Mouse (Mus musculus): Measurements from ENCODE around the gene Rnf207. TPM values are rescaled to one million over a fixed set of nuclear protein-coding genes. Genes with fewer than 3 reads are reported as not detected.
A peak's percentile ranks its signal among the peaks of the same experiment; 100 is the strongest.

The Rnf207 gene
- polyA plus RNA-seq, 1 experiment: 0.22 TPM

DNA sequence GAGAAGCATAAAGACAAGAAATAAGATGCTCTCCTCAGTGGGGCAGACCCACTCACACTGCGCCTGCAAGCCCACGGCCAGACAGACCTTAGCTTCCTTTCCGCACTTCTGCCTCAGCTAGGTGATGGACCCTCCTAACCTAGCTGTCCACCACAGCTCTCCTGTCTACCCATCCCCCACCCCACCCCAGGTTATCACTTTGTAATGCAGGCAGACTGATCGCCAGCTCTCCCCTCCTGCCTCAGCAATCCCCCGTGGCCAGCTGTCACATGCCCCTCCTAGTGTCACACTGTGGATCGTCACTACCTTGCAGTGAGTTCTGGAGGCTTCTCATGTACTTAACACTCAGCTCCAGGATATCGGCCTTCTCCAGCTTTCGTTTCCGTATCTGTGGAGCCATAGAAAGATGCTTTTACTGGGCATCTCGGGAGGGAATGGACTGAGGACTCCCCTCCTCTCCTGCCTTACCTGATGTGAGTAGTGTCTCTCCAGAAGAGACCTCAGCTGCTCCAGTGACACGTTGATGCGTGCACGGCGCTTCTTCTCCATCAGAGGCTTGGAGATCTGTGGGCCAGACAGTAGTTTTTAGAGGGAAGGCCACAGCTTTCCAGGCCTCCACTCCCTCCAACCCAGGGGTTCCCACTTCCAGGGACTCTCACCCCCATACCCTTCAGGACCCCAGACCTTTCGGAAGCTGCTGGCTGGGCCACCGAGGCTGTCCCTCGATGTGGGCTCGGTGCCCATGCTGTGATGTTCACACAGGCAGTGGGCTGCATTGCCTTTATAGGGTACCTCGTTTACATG is 31.3 kb downstream of the Rnf207 start:
- no peaks in the 10 kb centered on the region for H3K27me3 ChIP-seq (ENCODE audit: control insufficient read depth, insufficient read depth, low read length)
- peaks cover 35% of the 10 kb centered on the region for H3K4me1 ChIP-seq (ENCODE audit: control insufficient read depth, insufficient read depth, low read length)
- H3K4me3 ChIP-seq (ENCODE audit: control insufficient read depth, low read depth, low read length): no peak overlapping the region
- H3K36me3 ChIP-seq (ENCODE audit: control insufficient read depth, insufficient read depth, low read length): no peaks in the 10 kb centered on the region
- no peak for TF ChIP-seq POLR2A (IDR thresholded peaks at IDR 0.05; ENCODE audit: control insufficient read depth, low read depth, low read length)
- TF ChIP-seq CTCF (IDR thresholded peaks at IDR 0.05; ENCODE audit: control insufficient read depth, insufficient read depth, insufficient replicate concordance, low read depth, low read length): no peak
- H3K27ac ChIP-seq (ENCODE audit: control insufficient read depth, insufficient read depth, low read depth, low read length): no peak overlapping the region

DNA sequence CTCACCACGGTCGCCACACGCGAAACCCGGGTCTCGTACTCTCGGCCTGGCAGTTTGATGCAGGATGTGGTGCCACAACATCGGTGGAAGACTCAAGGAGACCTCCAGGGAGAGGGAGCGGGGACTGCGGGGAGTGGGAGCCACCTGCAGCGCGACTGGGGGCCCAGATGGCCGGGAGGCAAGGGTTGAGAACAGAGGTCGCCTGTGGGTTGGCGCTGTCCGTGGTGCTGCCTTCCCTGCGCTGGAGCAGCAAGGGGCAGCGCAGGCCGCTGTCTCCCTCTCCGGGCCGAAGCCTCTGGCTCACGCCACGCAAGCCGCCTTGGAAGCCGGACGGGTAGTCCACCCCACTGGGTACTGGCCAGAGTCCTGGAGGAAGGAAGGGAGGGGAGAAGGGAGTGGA is 31.9 kb downstream of the Rnf207 start:
- H3K27me3 ChIP-seq (ENCODE audit: control insufficient read depth, insufficient read depth, low read length): no peaks in the 10 kb centered on the region
- no peaks in the 10 kb centered on the region for H3K36me3 ChIP-seq (ENCODE audit: control insufficient read depth, insufficient read depth, low read length)
- H3K27ac ChIP-seq (ENCODE audit: control insufficient read depth, insufficient read depth, low read depth, low read length): no peak overlapping the region
- peaks cover 38% of the 10 kb centered on the region for H3K4me1 ChIP-seq (ENCODE audit: control insufficient read depth, insufficient read depth, low read length)
- TF ChIP-seq CTCF (IDR thresholded peaks at IDR 0.05; ENCODE audit: control insufficient read depth, insufficient read depth, insufficient replicate concordance, low read depth, low read length) (no peak), POLR2A (IDR thresholded peaks at IDR 0.05; ENCODE audit: control insufficient read depth, low read depth, low read length) (no peak)
- no peak overlapping the region for H3K4me3 ChIP-seq (ENCODE audit: control insufficient read depth, low read depth, low read length)

DNA sequence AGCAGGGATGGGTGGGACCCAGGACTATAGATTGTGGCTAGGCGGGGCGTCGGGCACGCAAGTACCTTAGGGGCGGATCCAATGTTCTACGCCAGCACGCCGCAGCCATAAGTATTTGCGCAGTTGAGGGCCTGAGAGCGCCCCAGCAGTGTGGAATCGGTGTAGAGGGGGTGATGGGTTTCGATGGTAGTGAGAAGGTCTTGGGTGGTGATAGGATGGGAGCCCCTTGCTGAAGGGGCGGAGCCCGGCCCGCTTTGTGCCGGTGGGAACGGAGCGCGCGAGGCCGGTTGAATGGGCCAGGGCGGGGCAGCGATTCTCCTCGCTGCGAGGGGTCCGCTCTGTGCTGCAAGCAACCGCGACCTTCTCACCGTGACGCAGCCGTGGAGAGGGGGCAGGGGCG is 32.6 kb downstream of the Rnf207 start:
- TF ChIP-seq CTCF (IDR thresholded peaks at IDR 0.05; ENCODE audit: control insufficient read depth, insufficient read depth, insufficient replicate concordance, low read depth, low read length) (no peak), POLR2A (IDR thresholded peaks at IDR 0.05; ENCODE audit: control insufficient read depth, low read depth, low read length) (no peak)
- H3K27ac ChIP-seq (ENCODE audit: control insufficient read depth, insufficient read depth, low read depth, low read length): no peak overlapping the region
- H3K4me1 ChIP-seq (ENCODE audit: control insufficient read depth, insufficient read depth, low read length): peaks cover 38% of the 10 kb centered on the region
- H3K27me3 ChIP-seq (ENCODE audit: control insufficient read depth, insufficient read depth, low read length): no peaks in the 10 kb centered on the region
- peak overlapping the region; percentile 27; the same call in 1 of the 2 replicates for H3K4me3 ChIP-seq (ENCODE audit: control insufficient read depth, low read depth, low read length)
- no peaks in the 10 kb centered on the region for H3K36me3 ChIP-seq (ENCODE audit: control insufficient read depth, insufficient read depth, low read length)

DNA sequence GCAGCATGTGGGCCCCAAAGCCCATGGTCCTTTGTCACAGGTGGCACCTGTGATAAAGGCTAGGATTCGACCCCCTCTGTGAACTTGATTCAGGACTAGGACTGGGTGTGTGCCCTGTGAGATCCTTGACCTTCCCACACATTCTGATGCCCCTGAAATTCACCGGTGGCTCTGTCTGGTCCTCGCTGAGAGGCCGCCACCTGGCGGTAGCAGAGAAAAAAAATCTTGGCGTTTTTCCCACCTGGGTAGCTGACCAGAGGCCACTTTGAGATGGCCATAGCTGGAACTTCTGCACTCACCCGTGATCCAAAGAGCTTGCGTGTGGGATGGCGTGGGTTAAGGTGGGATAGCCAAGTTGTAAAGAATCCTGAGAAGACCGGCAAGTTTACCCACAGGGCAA is 33.3 kb downstream of the Rnf207 start:
- no peak overlapping the region for H3K4me3 ChIP-seq (ENCODE audit: control insufficient read depth, low read depth, low read length)
- peak; percentile 14; the same call in 1 of the 2 replicates for TF ChIP-seq CTCF (IDR thresholded peaks at IDR 0.05; ENCODE audit: control insufficient read depth, insufficient read depth, insufficient replicate concordance, low read depth, low read length)
- TF ChIP-seq POLR2A (IDR thresholded peaks at IDR 0.05; ENCODE audit: control insufficient read depth, low read depth, low read length): no peak
- no peaks in the 10 kb centered on the region for H3K27me3 ChIP-seq (ENCODE audit: control insufficient read depth, insufficient read depth, low read length)

DNA sequence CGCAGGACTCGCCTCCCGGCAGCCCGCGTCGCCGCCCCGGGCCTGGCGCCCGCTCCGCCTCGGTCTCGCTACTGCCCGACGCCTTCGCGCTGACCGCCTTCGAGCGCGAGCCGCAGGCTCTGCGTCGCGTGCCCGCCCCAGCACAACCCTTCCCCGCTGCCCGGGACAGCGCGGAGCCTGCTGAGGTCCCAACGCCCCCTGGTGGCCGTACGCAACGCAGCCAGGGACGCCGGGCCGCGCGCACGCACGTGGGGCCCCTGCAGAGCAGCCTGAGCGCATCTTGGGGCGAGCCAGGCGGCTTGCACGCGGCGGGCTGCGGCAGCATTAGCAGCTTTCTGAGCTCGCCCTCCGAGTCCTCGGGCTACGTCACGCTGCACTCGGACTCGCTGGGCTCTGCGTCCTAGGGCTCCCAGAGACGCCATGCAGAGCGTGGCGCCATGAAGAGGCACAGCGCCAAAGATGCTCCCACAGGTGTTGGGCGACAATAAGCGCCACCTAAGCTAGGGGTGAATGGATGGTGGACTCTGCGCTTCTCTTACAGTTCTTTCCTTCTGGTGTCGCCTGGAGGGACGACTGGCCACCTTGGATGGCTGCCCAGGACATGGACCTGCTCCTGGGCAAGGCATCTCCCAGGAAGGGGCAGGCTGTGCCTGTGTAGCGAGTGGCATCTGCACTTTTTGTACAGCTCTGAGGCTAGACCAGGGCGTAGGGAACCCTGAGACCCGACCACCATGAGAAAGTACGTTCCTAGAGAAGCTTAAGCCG is 35.4 kb downstream of the Rnf207 start:
- no peaks in the 10 kb centered on the region for H3K36me3 ChIP-seq (ENCODE audit: control insufficient read depth, insufficient read depth, low read length)
- no peaks in the 10 kb centered on the region for H3K27me3 ChIP-seq (ENCODE audit: control insufficient read depth, insufficient read depth, low read length)
- TF ChIP-seq CTCF (IDR thresholded peaks at IDR 0.05; ENCODE audit: control insufficient read depth, insufficient read depth, insufficient replicate concordance, low read depth, low read length) (peak; percentile 85), POLR2A (IDR thresholded peaks at IDR 0.05; ENCODE audit: control insufficient read depth, low read depth, low read length) (no peak)
- H3K4me3 ChIP-seq (ENCODE audit: control insufficient read depth, low read depth, low read length): peak overlapping the region; percentile 41
- H3K27ac ChIP-seq (ENCODE audit: control insufficient read depth, insufficient read depth, low read depth, low read length): no peak overlapping the region
- H3K4me1 ChIP-seq (ENCODE audit: control insufficient read depth, insufficient read depth, low read length): peaks cover 28% of the 10 kb centered on the region

More for the DNA sequence above, 33.3 kb downstream of the Rnf207 start:
- H3K36me3 ChIP-seq (ENCODE audit: control insufficient read depth, insufficient read depth, low read length): no peaks in the 10 kb centered on the region
- peaks cover 35% of the 10 kb centered on the region for H3K4me1 ChIP-seq (ENCODE audit: control insufficient read depth, insufficient read depth, low read length)
- no peak overlapping the region for H3K27ac ChIP-seq (ENCODE audit: control insufficient read depth, insufficient read depth, low read depth, low read length)

DNA sequence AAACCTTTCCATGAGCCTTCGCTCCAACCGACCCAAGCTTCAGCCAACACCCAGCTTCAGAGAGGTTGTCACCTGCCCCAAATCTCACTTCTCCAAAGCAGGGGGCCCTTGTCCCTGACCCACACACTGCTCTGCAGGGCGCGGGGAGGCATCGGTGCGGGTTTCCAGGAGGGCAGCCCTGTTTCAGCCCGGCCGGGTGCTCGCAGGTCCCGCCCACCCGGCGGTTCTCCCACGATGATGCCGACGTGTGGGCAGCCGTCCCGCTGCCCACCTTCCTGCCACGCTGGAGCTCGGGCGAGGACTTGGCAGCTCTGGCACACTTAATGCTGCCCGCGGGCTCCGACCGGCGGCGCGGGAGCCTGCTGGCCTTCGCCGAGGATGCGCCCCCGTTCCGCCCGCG is 36.1 kb downstream of the Rnf207 start:
- TF ChIP-seq POLR2A (IDR thresholded peaks at IDR 0.05; ENCODE audit: control insufficient read depth, low read depth, low read length): no peak
- TF ChIP-seq CTCF (IDR thresholded peaks at IDR 0.05; ENCODE audit: control insufficient read depth, insufficient read depth, insufficient replicate concordance, low read depth, low read length): no peak
- peak overlapping the region; percentile 41 for H3K4me3 ChIP-seq (ENCODE audit: control insufficient read depth, low read depth, low read length)
- no peak overlapping the region for H3K27ac ChIP-seq (ENCODE audit: control insufficient read depth, insufficient read depth, low read depth, low read length)
- H3K36me3 ChIP-seq (ENCODE audit: control insufficient read depth, insufficient read depth, low read length): no peaks in the 10 kb centered on the region
- no peaks in the 10 kb centered on the region for H3K27me3 ChIP-seq (ENCODE audit: control insufficient read depth, insufficient read depth, low read length)
- peaks cover 28% of the 10 kb centered on the region for H3K4me1 ChIP-seq (ENCODE audit: control insufficient read depth, insufficient read depth, low read length)

DNA sequence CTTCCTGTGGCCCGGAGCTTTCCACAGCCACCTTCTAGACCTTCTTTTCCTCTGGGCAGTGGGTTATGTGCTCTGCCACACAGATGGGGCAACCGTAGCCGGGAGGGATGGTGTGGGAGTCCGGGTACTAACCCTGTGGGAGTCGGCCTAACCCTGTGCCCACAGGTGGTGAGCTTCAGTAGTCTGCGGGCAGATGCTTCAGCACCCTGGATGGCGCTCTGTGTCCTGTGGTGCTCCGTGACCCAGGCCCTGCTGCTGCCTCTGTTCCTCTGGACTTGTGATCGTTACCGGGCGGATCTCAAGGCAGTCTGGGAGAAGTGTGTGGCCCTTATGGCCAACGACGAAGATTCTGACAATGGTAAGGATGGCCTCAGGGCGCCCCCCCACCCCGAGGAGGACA is 37.2 kb downstream of the Rnf207 start:
- no peaks in the 10 kb centered on the region for H3K27me3 ChIP-seq (ENCODE audit: control insufficient read depth, insufficient read depth, low read length)
- no peak overlapping the region for H3K4me3 ChIP-seq (ENCODE audit: control insufficient read depth, low read depth, low read length)
- peaks cover 26% of the 10 kb centered on the region for H3K4me1 ChIP-seq (ENCODE audit: control insufficient read depth, insufficient read depth, low read length)
- no peak overlapping the region for H3K27ac ChIP-seq (ENCODE audit: control insufficient read depth, insufficient read depth, low read depth, low read length)
- H3K36me3 ChIP-seq (ENCODE audit: control insufficient read depth, insufficient read depth, low read length): no peaks in the 10 kb centered on the region
- TF ChIP-seq POLR2A (IDR thresholded peaks at IDR 0.05; ENCODE audit: control insufficient read depth, low read depth, low read length) (no peak), CTCF (IDR thresholded peaks at IDR 0.05; ENCODE audit: control insufficient read depth, insufficient read depth, insufficient replicate concordance, low read depth, low read length) (no peak)
